Mouse (Mus musculus) heart, adult 2 months (tissue): ENCODE measurements around the gene Rbm6.

Source experiments
- CTCF ChIP-seq: fragments of 200-600 bp; IDR thresholded peaks from 2 replicates; pipeline ENCODE4 v1.8.1; 2022; ENCODE audit warnings: antibody characterized with exemption, mild to moderate bottlenecking, moderate library complexity
- EP300 ChIP-seq: fragments of 200-500 bp; IDR thresholded peaks from 2 replicates; pipeline ENCODE4 v1.6.1; 2011; ENCODE audit warnings: low read depth, low read length, control low read depth; ENCODE audit not compliant: insufficient read depth
- POLR2A ChIP-seq: fragments of 200-500 bp; IDR thresholded peaks from 2 replicates; pipeline ENCODE4 v1.6.1; 2011; ENCODE audit warnings: mild to moderate bottlenecking, low read depth, low read length, control low read depth; ENCODE audit not compliant: insufficient read depth

- TF ChIP-seq POLR2A, result no peak
- no peak for TF ChIP-seq CTCF
- no peak for TF ChIP-seq EP300
Measured at GRCm38 (mm10) chr9:107838869-107839268, 34.2 kb downstream of the Rbm6 start.
